Mouse (Mus musculus) megakaryocyte-erythroid progenitor cell, adult 5-6 weeks (primary cell): ENCODE results near the gene Cypt3. TPM values are rescaled to one million over a fixed set of nuclear protein-coding genes. Genes with fewer than 3 reads are reported as not detected.
A peak's percentile ranks its signal among the peaks of the same experiment; 100 is the strongest.

Experiments
- ATAC-seq: replicated peaks from 2 replicates; pipeline ENCODE4 v1.8.0; 2016; ENCODE audit warnings: mild to moderate bottlenecking, inconsistent platforms; ENCODE audit not compliant: severe bottlenecking, poor library complexity, low FRiP score, low TSS enrichment
- total RNA-seq, 2 experiments: library from RNA; stranded (forward) in 1 of 2; stranded (reverse) in 1 of 2; fragments of 200-1000, 215-1000 nt in 1 of 2; fragments of >200 nt in 1 of 2; fragmentation: Nextera tagmentation in 1 of 2; gene quantifications; 2 replicates each; pipeline ENCODE4 v1.2.3; 2014 to 2017

Gene Cypt3
- total RNA-seq (2014; fragmentation: Nextera tagmentation) (not detected in 2 replicates), total RNA-seq (2017) (not detected in 2 replicates)

DNA sequence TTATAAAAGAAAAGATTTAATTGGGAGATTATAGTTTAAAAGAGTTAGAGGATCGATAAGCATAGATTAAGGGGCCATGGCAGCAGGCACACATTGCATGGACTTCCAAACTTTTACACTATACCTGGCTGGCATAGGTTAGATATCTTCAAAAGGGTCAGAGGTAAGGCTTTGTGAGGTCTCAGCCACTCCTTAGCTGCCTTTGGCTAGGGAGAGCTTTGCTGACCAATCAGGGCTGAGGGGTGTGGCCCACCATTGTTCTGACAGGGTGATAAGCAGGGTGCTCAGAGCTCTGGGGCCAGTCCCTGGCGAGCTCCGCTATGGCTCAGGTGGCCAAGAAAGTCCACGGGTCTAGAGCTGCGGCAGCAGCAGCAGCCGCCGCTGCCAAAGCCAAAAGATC is at the start of gene Cypt3:
Gene Cypt3 (plus strand): TSS at position 301 of the 400 bp plus-strand sequence.
- no peak for ATAC-seq

DNA sequence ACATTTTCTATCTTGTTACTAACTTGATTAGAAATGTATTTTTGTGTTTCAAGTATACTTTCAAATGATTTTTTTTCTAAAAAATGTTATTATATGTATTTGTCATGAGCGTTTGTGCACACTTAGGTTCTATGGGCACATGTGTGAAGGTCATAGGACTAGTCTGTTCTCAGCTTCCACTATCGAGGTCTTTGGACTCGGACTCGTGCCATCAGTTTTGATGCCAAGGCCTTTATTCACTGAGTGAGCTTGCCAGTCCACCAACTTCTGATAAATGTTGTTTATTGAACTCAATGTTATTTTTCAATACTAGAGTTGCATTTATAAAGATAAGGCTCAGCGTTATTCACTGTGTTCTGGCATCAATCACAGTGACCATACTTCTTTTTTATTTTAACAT is 42.9 kb upstream of the Cypt3 start:
- ATAC-seq: no peak

DNA sequence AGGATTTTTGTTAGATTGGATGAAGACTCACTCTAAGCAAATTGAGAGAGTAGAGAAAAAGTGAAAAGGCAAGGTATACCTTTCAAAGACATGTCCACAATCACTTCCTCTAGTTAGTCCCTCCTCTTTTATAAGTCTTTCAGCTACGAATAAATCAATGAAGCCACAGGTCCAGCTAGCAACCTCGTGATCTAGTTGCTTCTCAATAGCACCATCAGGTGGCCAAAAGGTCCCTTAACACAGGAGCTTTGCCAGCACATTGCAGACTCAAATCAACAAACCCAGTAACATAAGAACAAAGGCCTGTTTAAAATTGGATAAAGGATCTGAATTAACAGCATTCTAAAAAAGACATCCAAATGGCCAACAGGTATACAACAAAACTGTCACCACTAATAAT is 30.0 kb upstream of the Cypt3 start:
- ATAC-seq: no peak

DNA sequence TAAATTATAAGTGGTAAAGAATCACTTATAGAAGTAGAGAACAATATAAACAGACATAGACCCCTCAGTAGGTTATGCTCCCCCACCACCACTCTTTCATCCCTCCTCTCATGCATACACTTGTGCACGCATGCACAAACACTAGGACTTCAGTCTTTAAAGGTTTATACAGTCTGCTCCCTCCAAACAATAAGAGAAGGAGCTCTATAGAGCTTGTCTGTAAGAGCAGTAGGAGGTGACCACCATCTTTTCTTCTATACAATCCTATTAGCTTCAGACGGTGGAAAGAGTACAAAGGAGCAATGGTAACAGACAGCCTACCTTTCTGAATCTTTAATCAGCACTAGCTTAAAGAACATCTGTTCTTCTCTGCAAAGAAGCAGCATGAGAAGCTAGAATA is 1.8 kb upstream of the Cypt3 start:
- no peak for ATAC-seq

DNA sequence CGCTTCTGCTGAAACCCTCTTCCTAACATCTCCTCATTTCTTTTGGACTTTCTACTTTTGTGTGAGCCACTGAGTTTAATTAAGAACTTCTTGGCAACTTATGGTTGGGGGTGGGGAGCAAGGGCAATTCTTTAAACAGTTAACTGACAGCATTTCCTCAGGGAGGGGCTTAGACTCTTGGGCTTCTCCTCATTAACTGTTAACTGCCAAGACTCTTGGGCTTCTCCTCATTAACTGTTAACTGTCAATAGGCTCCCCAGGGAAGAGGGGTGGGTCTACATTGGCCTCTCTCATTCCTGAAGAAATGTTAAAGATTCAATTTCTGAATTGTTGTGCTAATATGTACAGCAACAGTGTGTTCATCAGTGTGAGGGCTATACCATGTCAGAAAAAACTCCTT is 6.3 kb downstream of the Cypt3 start:
- no peak for ATAC-seq

DNA sequence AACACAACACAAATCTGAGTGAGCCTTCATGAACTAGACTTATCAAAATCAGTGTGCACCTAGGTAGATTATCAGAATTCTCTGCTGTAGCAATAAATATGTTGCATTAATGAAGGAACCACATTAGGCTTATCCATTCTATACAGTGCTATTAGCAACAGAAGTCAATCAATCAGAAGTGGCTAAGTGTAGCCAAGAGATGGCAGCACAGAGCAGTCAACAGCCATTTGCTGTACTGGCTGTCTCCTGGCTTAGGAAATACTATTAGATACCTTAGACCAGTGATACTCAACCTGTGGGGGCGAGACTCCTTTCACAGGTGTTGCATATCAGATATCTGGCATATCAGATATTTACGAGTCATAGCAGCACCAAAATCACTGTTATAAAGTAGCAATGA is 41.2 kb downstream of the Cypt3 start:
- peak; percentile 57; the same call in 1 of the 2 replicates for ATAC-seq

Other genes starting within 250 kb of the Cypt3 start
- 18.7 and 20.5 TPM in 2 replicates for gene Ubqln2, start 60.4 kb upstream of the Cypt3 start, total RNA-seq (2014; fragmentation: Nextera tagmentation)
- gene Ubqln2, start 60.4 kb upstream of the Cypt3 start, total RNA-seq (2017): 4.9 and 7.0 TPM in 2 replicates
- 0.67 TPM in 1 of 2 replicates, not detected in the other for gene Kctd12b, start 137.8 kb downstream of the Cypt3 start, total RNA-seq (2014; fragmentation: Nextera tagmentation)
- gene Kctd12b, start 137.8 kb downstream of the Cypt3 start, total RNA-seq (2017): 0.76 TPM in 1 of 2 replicates, not detected in the other
- gene Nbdy, start 165.0 kb downstream of the Cypt3 start, total RNA-seq (2014; fragmentation: Nextera tagmentation): 22.5 and 71.5 TPM in 2 replicates
- gene Nbdy, start 165.0 kb downstream of the Cypt3 start, total RNA-seq (2017): 13.0 and 43.5 TPM in 2 replicates